9 mouse cellular contexts compared by ENCODE assay signal in the genomic region with DNA sequence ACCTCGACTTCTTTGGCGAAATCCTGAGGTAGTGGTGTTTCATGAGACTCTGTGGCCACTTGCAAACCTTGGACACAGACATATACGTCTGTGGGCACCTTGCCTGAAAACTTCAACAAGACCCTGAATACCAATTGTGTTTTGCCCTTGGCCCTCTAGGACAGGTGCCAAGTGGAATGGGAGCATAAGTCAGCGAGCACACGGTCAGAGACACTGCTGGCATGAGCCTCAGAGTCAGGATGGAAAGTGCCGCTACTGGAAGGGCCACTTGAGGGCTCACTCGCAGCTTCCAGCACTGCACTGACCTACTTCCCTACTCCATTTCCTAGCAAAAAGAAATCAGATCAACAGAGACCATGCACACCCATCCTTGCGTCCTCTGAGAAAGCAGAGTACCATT.
DNase-seq lines count a peak whose midpoint lies in the region; ATAC-seq and TF ChIP-seq lines count a peak whose summit lies in the region.
"Had no signal": no experiment of that assay in that cellular context is flagged by ENCODE, and none has a peak within 500 bp of the region (broad histone marks: within the 10 kb centered on the region; RNA-seq: fewer than 3 reads in every experiment).

No protein-coding gene starts in this region.

- H3K36me3 ChIP-seq in heart, postnatal 0 days (replicated peaks; ENCODE audit: control insufficient read depth, insufficient read depth, low read length) = no peaks in the 10 kb centered on the region
- no peaks in the 10 kb centered on the region for H3K36me3 ChIP-seq in limb, embryonic 10.5 days
- H3K36me3 ChIP-seq: midbrain, embryonic 10.5 days had no signal

- no peaks in the 10 kb centered on the region for H3K27me3 ChIP-seq in heart, postnatal 0 days (ENCODE audit: control insufficient read depth, insufficient read depth, low read length)
- H3K27me3 ChIP-seq in limb, embryonic 10.5 days (ENCODE audit: low read depth, poor library complexity, severe bottlenecking) = no peaks in the 10 kb centered on the region

- H3K9ac ChIP-seq in heart, postnatal 0 days (replicated peaks; ENCODE audit: low read depth, low read length) = no peak overlapping the region

- H3K4me3 ChIP-seq in heart, postnatal 0 days (ENCODE audit: low read depth, low read length) = no peak overlapping the region
- no peak overlapping the region for H3K4me3 ChIP-seq in limb, embryonic 10.5 days
- H3K4me3 ChIP-seq: midbrain, embryonic 10.5 days had no signal

- no peaks in the 10 kb centered on the region for H3K9me3 ChIP-seq in heart, postnatal 0 days (replicated peaks; ENCODE audit: control insufficient read depth, low read length)
- no peaks in the 10 kb centered on the region for H3K9me3 ChIP-seq in limb, embryonic 10.5 days (replicated peaks)
- H3K9me3 ChIP-seq: midbrain, embryonic 10.5 days had no signal

- H3K4me2 ChIP-seq in heart, postnatal 0 days (ENCODE audit: low read depth, low read length) = no peak overlapping the region

- TF ChIP-seq CTCF in heart, postnatal 0 days (IDR thresholded peaks at IDR 0.05; ENCODE audit: low read depth) = peak; percentile 21

- DNase-seq in heart, postnatal 0 days (ENCODE audit: low spot score) = peak; percentile 23
- no peak for DNase-seq in heart, adult 9 months (ENCODE audit: low spot score in 2 of 2)
- DNase-seq in right cerebral cortex, postnatal 10 days (ENCODE audit: low spot score in 2 of 2) = peak; percentile 55 to 60
- no peak for DNase-seq in right cerebral cortex, adult 18-20 months
- DNase-seq in cerebellum, adult 9-11 months = peak; percentile 60
- DNase-seq in skeletal muscle tissue, adult 2 months (ENCODE audit: low read depth, low spot score) = peak; percentile 21
- DNase-seq in limb, embryonic 10.5 days (ENCODE audit: low spot score) = no peak
- no peak for DNase-seq in spleen, postnatal 4 days (ENCODE audit: low spot score in 2 of 2)

- 47% methylated on average over 8 of the region's 8 CpGs for WGBS in heart, postnatal 0 days
- WGBS in limb, embryonic 10.5 days = 81% methylated on average over 8 of the region's 8 CpGs

- ATAC-seq in heart, postnatal 0 days (ENCODE audit: insufficient read depth, low read depth) = 0 out of 2 replicates have a peak, but pooled peaks have one; percentile 30

- H3K27ac ChIP-seq in heart, postnatal 0 days (ENCODE audit: low read depth) = no peak overlapping the region
- no peak overlapping the region for H3K27ac ChIP-seq in limb, embryonic 10.5 days
- H3K27ac ChIP-seq: midbrain, embryonic 10.5 days had no signal

- TF ChIP-seq EP300 in heart, postnatal 0 days (IDR thresholded peaks at IDR 0.05; ENCODE audit: low read depth) = no peak

- H3K4me1 ChIP-seq in heart, postnatal 0 days (ENCODE audit: control insufficient read depth, insufficient read depth) = peaks cover 21% of the 10 kb centered on the region
- H3K4me1 ChIP-seq in limb, embryonic 10.5 days = peaks cover 20% of the 10 kb centered on the region

Comparison
In these comparisons a context has a peak if more than half of its experiments do, and no peak if none do; other contexts are left out.
1. DNase-seq: peak in heart, postnatal 0 days (single experiment), right cerebral cortex, postnatal 10 days (2 of 2), cerebellum, adult 9-11 months (single experiment) and skeletal muscle tissue, adult 2 months (single experiment); none in heart, adult 9 months (0 of 2), right cerebral cortex, adult 18-20 months (single experiment), limb, embryonic 10.5 days (single experiment) and spleen, postnatal 4 days (0 of 2).